14 mouse cellular contexts compared by ENCODE assay signal in genomic region chr6:84593693-84594092, GRCm38 (mm10). TPM values are rescaled to one million over a fixed set of nuclear protein-coding genes. Genes with fewer than 3 reads are reported as not detected.
DNase-seq lines count a peak whose midpoint lies in the region; ATAC-seq and TF ChIP-seq lines count a peak whose summit lies in the region.
"Had no signal": no experiment of that assay in that cellular context is flagged by ENCODE, and none has a peak within 500 bp of the region (broad histone marks: within the 10 kb centered on the region; RNA-seq: fewer than 3 reads in every experiment).

Cyp26b1 (minus strand) TSS chr6:84593908.

- WGBS in embryonic facial prominence, embryonic 12.5 days = 85% methylated on average over 10 of the region's 10 CpGs
- 78% methylated on average over 10 of the region's 10 CpGs for WGBS in limb, embryonic 15.5 days
- 84% methylated on average over 10 of the region's 10 CpGs for WGBS in kidney, embryonic 14.5 days

- no peaks in the 10 kb centered on the region for H3K36me3 ChIP-seq in embryonic facial prominence, embryonic 12.5 days
- H3K36me3 ChIP-seq in limb, embryonic 15.5 days = no peaks in the 10 kb centered on the region
- no peaks in the 10 kb centered on the region for H3K36me3 ChIP-seq in kidney, embryonic 14.5 days (ENCODE audit: control insufficient read depth, insufficient read depth, low read length)
- H3K36me3 ChIP-seq: kidney, embryonic 15.5 days; neural tube, embryonic 13.5 days had no signal

- ATAC-seq in embryonic facial prominence, embryonic 12.5 days (ENCODE audit: insufficient number of reproducible peaks, insufficient read depth, low FRiP score, low TSS enrichment) = no peak
- no peak for ATAC-seq in limb, embryonic 15.5 days (ENCODE audit: insufficient number of reproducible peaks, low FRiP score, low TSS enrichment, low read depth)
- no peak for ATAC-seq in kidney, embryonic 14.5 days (ENCODE audit: low FRiP score, low TSS enrichment)
- no peak for ATAC-seq in monocyte, adult 5-6 weeks (replicated peaks; ENCODE audit: insufficient number of reproducible peaks, low FRiP score, low TSS enrichment, poor library complexity, severe bottlenecking)

- H3K4me3 ChIP-seq in left cerebral cortex, adult 2 months = no peak within 1 kb of the TSS
- no peak within 1 kb of the TSS for H3K4me3 ChIP-seq in embryonic facial prominence, embryonic 12.5 days
- no peak within 1 kb of the TSS for H3K4me3 ChIP-seq in limb, embryonic 15.5 days
- H3K4me3 ChIP-seq in kidney, embryonic 14.5 days (ENCODE audit: low read length) = no peak within 1 kb of the TSS
- H3K4me3 ChIP-seq: kidney, embryonic 15.5 days; neural tube, embryonic 13.5 days had no signal

- no peak for DNase-seq in adrenal gland, adult 2 months
- no peak for DNase-seq in adrenal gland, adult (ENCODE audit: inconsistent age in 2 of 2, low spot score in 1 of 2)
- peak; percentile 6 to 8 for DNase-seq in left cerebral cortex, adult 2 months (ENCODE audit: extremely low spot score in 1 of 2, low spot score in 2 of 2)
- no peak for DNase-seq in left cerebral cortex, adult 18-20 months (ENCODE audit: low spot score in 2 of 2)
- DNase-seq: adrenal gland, postnatal 25 days; heart, adult 18-20 months; lung, embryonic 14.5 days; spleen, adult 18-20 months had no signal

- TF ChIP-seq CTCF in left cerebral cortex, adult 2 months (IDR thresholded peaks at IDR 0.05) = no peak

- 0 out of 2 replicates have a peak within 1 kb of the TSS, but pooled peaks have one; percentile 1 for H3K4me2 ChIP-seq in embryonic facial prominence, embryonic 12.5 days (replicated peaks)
- no peak within 1 kb of the TSS for H3K4me2 ChIP-seq in limb, embryonic 15.5 days
- no peak within 1 kb of the TSS for H3K4me2 ChIP-seq in kidney, embryonic 14.5 days (replicated peaks; ENCODE audit: low read depth, low read length)
- H3K4me2 ChIP-seq: kidney, embryonic 15.5 days; lung, embryonic 14.5 days; neural tube, embryonic 13.5 days had no signal

- no peak within 1 kb of the TSS for H3K27ac ChIP-seq in left cerebral cortex, adult 2 months
- H3K27ac ChIP-seq in embryonic facial prominence, embryonic 12.5 days = peak within 1 kb of the TSS; percentile 30; the same call in 1 of the 2 replicates
- no peak within 1 kb of the TSS for H3K27ac ChIP-seq in limb, embryonic 15.5 days
- no peak within 1 kb of the TSS for H3K27ac ChIP-seq in kidney, embryonic 14.5 days (ENCODE audit: low read depth, low read length)
- H3K27ac ChIP-seq: kidney, embryonic 15.5 days; neural tube, embryonic 13.5 days had no signal

- no peaks in the 10 kb centered on the region for H3K9me3 ChIP-seq in embryonic facial prominence, embryonic 12.5 days
- H3K9me3 ChIP-seq in limb, embryonic 15.5 days = no peaks in the 10 kb centered on the region
- H3K9me3 ChIP-seq in kidney, embryonic 14.5 days (ENCODE audit: control insufficient read depth, low read length) = no peaks in the 10 kb centered on the region
- H3K9me3 ChIP-seq: kidney, embryonic 15.5 days; neural tube, embryonic 13.5 days had no signal

- H3K9ac ChIP-seq in embryonic facial prominence, embryonic 12.5 days = no peak within 1 kb of the TSS
- H3K9ac ChIP-seq in limb, embryonic 15.5 days = no peak within 1 kb of the TSS
- no peak within 1 kb of the TSS for H3K9ac ChIP-seq in kidney, embryonic 14.5 days (ENCODE audit: low read depth, low read length)
- H3K9ac ChIP-seq: kidney, embryonic 15.5 days; lung, embryonic 14.5 days; neural tube, embryonic 13.5 days had no signal

- intact Hi-C loops in left cerebral cortex, adult 2 months (cut with DNase I) = loop anchor here (5.0 to 10.0 kb wide), 2 partner anchors 319 to 421 kb away; no protein-coding TSS in a partner anchor

- peaks cover 10% of the 10 kb centered on the region for H3K4me1 ChIP-seq in embryonic facial prominence, embryonic 12.5 days
- H3K4me1 ChIP-seq in limb, embryonic 15.5 days = peaks cover 17% of the 10 kb centered on the region
- H3K4me1 ChIP-seq in kidney, embryonic 14.5 days (ENCODE audit: control insufficient read depth, insufficient read depth, low read length) = no peaks in the 10 kb centered on the region

- peaks cover 15% of the 10 kb centered on the region for H3K27me3 ChIP-seq in embryonic facial prominence, embryonic 12.5 days
- H3K27me3 ChIP-seq in limb, embryonic 15.5 days = peaks cover 21% of the 10 kb centered on the region
- H3K27me3 ChIP-seq in kidney, embryonic 14.5 days (ENCODE audit: control insufficient read depth, insufficient read depth, low read length) = peaks cover 34% of the 10 kb centered on the region

RNA-seq across cellular contexts. Expression of gene Cyp26b1, which starts in this region (rescaled TPM):
- 10 to 100 TPM; 25.6 to 28.6 TPM for total RNA-seq in adrenal gland, adult 2 months (2021)
- polyA plus RNA-seq in adrenal gland, adult 2 months (2012; rRNA removed) = 1.2 and 6.4 TPM in 2 replicates
- 10 to 100 TPM in 1 of 2 experiments, 1 to 10 TPM in 1; 7.9 to 11.9 TPM for total RNA-seq in left cerebral cortex, adult 2 months (2021)
- 10 to 100 TPM in 1 of 2 experiments, 1 to 10 TPM in 1; 5.9 to 10.2 TPM for total RNA-seq in left cerebral cortex, adult 18-20 months (2021)
- 24.6 and 24.9 TPM in 2 replicates for polyA plus RNA-seq in embryonic facial prominence, embryonic 12.5 days (2016; fragmentation: Nextera tagmentation; extraction: Ambion mirVana)
- 16.0 and 17.2 TPM in 2 replicates for polyA plus RNA-seq in limb, embryonic 15.5 days (2015; fragmentation: Nextera tagmentation; extraction: Ambion mirVana)
- polyA plus RNA-seq in kidney, embryonic 14.5 days (2014; fragmentation: Nextera tagmentation; extraction: Ambion mirVana) = 4.4 and 6.7 TPM in 2 replicates
- total RNA-seq in monocyte, adult 5-6 weeks (2017) = not detected in 3 replicates

Comparison
In these comparisons a context has a peak if more than half of its experiments do, and no peak if none do; other contexts are left out.
1. DNase-seq: peak in left cerebral cortex, adult 2 months (2 of 2); none in adrenal gland, adult 2 months (single experiment), adrenal gland, adult (0 of 2) and left cerebral cortex, adult 18-20 months (0 of 2).